Mouse (Mus musculus): ENCODE measurements around the gene Ripor1.

- no peak for TF ChIP-seq CTCF (IDR thresholded peaks at IDR 0.05; ENCODE audit: extremely low read depth, insufficient read length, insufficient replicate concordance, low read depth, low read length)
- no peak for TF ChIP-seq POLR2A (IDR thresholded peaks at IDR 0.05; ENCODE audit: low read depth, low read length)
Measured at GRCm38 (mm10) chr8:105606189-105607023, 1.4 kb downstream of the Ripor1 start.
